Mouse (Mus musculus) hindbrain, embryonic 11.5 days (tissue): ENCODE data around the gene Map7d3. TPM values are rescaled to one million over a fixed set of nuclear protein-coding genes. Genes with fewer than 3 reads are reported as not detected.

Source experiments
- ATAC-seq: fragments of 200-750 bp; cut with Nextera tagmentation; 2 replicates; pipeline ENCODE4 v1.8.0; 2017; ENCODE audit warnings: mild to moderate bottlenecking, moderate TSS enrichment, moderate library complexity; ENCODE audit not compliant: low FRiP score
- DNase-seq: peaks from one replicate; pipeline ENCODE4 v3.0.0-alpha.2; 2015; ENCODE audit warnings: low spot score
- H3K27ac ChIP-seq: fragments of 300-500 bp; sonication (generic); 2 replicates; pipeline ENCODE4 v1.5.1; 2014; ENCODE audit warnings: mild to moderate bottlenecking, low read depth, low read length
- H3K27me3 ChIP-seq: fragments of 300-500 bp; sonication (generic); 2 replicates; pipeline ENCODE4 v1.6.1; 2014; ENCODE audit warnings: mild to moderate bottlenecking, low read length, moderate library complexity, mixed read lengths; ENCODE audit not compliant: control insufficient read depth, insufficient read depth
- H3K36me3 ChIP-seq: fragments of 300-500 bp; sonication (generic); 2 replicates; pipeline ENCODE4 v1.6.1; 2014; ENCODE audit warnings: mild to moderate bottlenecking, low read length, moderate library complexity, mixed read lengths; ENCODE audit not compliant: control insufficient read depth, insufficient read depth
- H3K4me1 ChIP-seq: fragments of 300-500 bp; sonication (generic); replicated peaks from 2 replicates; pipeline ENCODE4 v1.6.1; 2014; ENCODE audit warnings: low read length, mixed read lengths; ENCODE audit not compliant: control insufficient read depth, insufficient read depth
- H3K4me2 ChIP-seq: fragments of 300-500 bp; sonication (generic); replicated peaks from 2 replicates; pipeline ENCODE4 v1.6.1; 2014; ENCODE audit warnings: mild to moderate bottlenecking, low read depth, low read length
- H3K4me3 ChIP-seq: fragments of 300-500 bp; sonication (generic); 2 replicates; pipeline ENCODE4 v1.5.1; 2014; ENCODE audit warnings: low read depth, low read length
- H3K9ac ChIP-seq: fragments of 300-500 bp; sonication (generic); 2 replicates; pipeline ENCODE4 v1.6.1; 2014; ENCODE audit warnings: low read depth, low read length
- H3K9me3 ChIP-seq: fragments of 300-500 bp; sonication (generic); 2 replicates; pipeline ENCODE4 v1.6.1; 2016; ENCODE audit warnings: low read length; ENCODE audit not compliant: control insufficient read depth
- WGBS: fragments of 180-500 bp; shearing (Covaris S2); extraction: QIAGEN DNeasy Blood & Tissue Kit; methylation state at CpG from one replicate; pipeline ENCODE4 v1.1.7; 2014; 5-methylcytosine and 5-hydroxymethylcytosine counted together
- polyA plus RNA-seq: library from polyadenylated mRNA; unstranded; fragments of >200 nt; fragmentation: Nextera tagmentation; extraction: Ambion mirVana; gene quantifications from 2 replicates; pipeline ENCODE4 v1.2.1, GENCODE M21; 2014

Gene Map7d3
- polyA plus RNA-seq, 1 experiment from 2014 or later, result 2.2 TPM

- H3K9ac ChIP-seq, result no peak overlapping the region
- DNase-seq (no peak), ATAC-seq (no peak)
- 84% methylated on average over 6 of the region's 6 CpGs for WGBS
- H3K4me1 ChIP-seq, result no peaks in the 10 kb centered on the region
- H3K27me3 ChIP-seq, result no peaks in the 10 kb centered on the region
- no peak overlapping the region for H3K4me2 ChIP-seq
- H3K27ac ChIP-seq, result no peak overlapping the region
- no peaks in the 10 kb centered on the region for H3K36me3 ChIP-seq
- no peak overlapping the region for H3K4me3 ChIP-seq
- no peaks in the 10 kb centered on the region for H3K9me3 ChIP-seq
These were observed 70.0 kb downstream of the Map7d3 start for GRCm38 (mm10) chrX:56752144-56752543.

DNA sequence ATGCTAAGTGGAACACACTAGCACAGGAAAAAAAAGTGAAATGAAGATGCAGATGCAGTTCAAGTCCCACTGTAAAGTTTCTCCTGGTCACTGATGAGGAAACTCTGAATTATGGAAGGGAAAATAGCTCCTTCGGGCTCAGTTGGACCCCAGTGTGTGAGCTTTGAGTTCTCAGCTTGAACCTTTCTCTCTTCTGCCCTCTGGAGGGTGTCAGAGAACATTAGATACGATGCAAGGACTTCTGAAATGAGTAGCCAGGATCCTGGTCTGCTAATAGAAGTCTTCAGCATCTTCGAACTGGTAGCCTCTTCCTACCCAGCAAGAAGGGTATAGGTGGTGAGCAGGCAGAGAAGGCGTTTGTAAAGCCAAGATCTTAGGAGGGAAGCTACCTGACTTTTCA is 70.6 kb downstream of the Map7d3 start:
- WGBS, result 67% methylated on average over 4 of the region's 4 CpGs
- no peak for ATAC-seq
- H3K4me2 ChIP-seq, result no peak overlapping the region

More for the DNA sequence above, 70.6 kb downstream of the Map7d3 start:
- DNase-seq, result no peak
- no peaks in the 10 kb centered on the region for H3K36me3 ChIP-seq
- H3K27ac ChIP-seq, result no peak overlapping the region
- H3K4me1 ChIP-seq, result no peaks in the 10 kb centered on the region
- no peaks in the 10 kb centered on the region for H3K27me3 ChIP-seq
- H3K4me3 ChIP-seq, result no peak overlapping the region
- no peaks in the 10 kb centered on the region for H3K9me3 ChIP-seq
- H3K9ac ChIP-seq, result no peak overlapping the region

Other genes starting within 250 kb of the Map7d3 start
- gene Mmgt1, start 224.3 kb downstream of the Map7d3 start, polyA plus RNA-seq, result 49.1 and 50.1 TPM in 2 replicates
- 14.0 and 16.1 TPM in 2 replicates for gene Slc9a6, start 212.6 kb downstream of the Map7d3 start, polyA plus RNA-seq
- 81.5 and 87.0 TPM in 2 replicates for gene Fhl1, start 90.5 kb downstream of the Map7d3 start, polyA plus RNA-seq
- gene Adgrg4, start 47.8 kb upstream of the Map7d3 start, polyA plus RNA-seq, result 0.10 TPM in 1 of 2 replicates, not detected in the other
- not detected in 2 replicates for gene Brs3, start 220.7 kb upstream of the Map7d3 start, polyA plus RNA-seq
- 92.3 and 97.4 TPM in 2 replicates for gene Htatsf1, start 231.3 kb upstream of the Map7d3 start, polyA plus RNA-seq